Mouse (Mus musculus): Measurements from ENCODE around the gene Clta. TPM values are rescaled to one million over a fixed set of nuclear protein-coding genes. Genes with fewer than 3 reads are reported as not detected.

Gene Clta
- polyA plus RNA-seq, 1 experiment from 2014 or later = 343 TPM

DNA sequence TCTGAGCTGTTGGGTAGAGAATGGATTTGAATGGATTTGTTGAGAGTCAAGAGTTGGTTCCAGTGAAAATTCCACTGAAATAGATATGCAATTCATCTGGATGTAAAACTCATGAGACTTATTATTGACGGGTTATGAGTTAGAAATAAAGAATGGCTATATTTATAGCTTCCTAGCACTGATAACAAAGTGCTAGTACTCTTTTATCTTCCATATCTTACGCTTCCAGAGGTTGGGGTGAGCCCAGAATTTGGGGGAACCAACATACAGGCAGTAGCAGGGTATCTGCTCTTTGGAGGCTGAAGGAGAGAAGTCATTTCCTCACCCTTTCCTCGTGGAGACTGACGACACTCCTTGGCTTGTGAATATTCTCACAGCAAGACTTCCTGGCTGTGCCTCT, 70.2 kb downstream of the Clta start:
- 0 out of 2 replicates have a peak, but pooled peaks cover 5% of the 10 kb centered on the region for H3K4me1 ChIP-seq (replicated peaks; ENCODE audit: control insufficient read depth, insufficient read depth, low read length)
- no peaks in the 10 kb centered on the region for H3K27me3 ChIP-seq (replicated peaks; ENCODE audit: control insufficient read depth, insufficient read depth, low read length)
- no peak for ATAC-seq
- TF ChIP-seq CTCF (IDR thresholded peaks at IDR 0.05; ENCODE audit: low read depth) = no peak
- no peak overlapping the region for H3K9ac ChIP-seq (ENCODE audit: low read depth, low read length)
- no peaks in the 10 kb centered on the region for H3K36me3 ChIP-seq (ENCODE audit: control insufficient read depth, insufficient read depth)
- no peak overlapping the region for H3K27ac ChIP-seq (ENCODE audit: low read depth, low read length)
- no peaks in the 10 kb centered on the region for H3K9me3 ChIP-seq (ENCODE audit: control insufficient read depth)
- 71% methylated on average over 4 of the region's 4 CpGs for WGBS
- no peak overlapping the region for H3K4me3 ChIP-seq (ENCODE audit: low read depth, low read length)
- no peak overlapping the region for H3K4me2 ChIP-seq (replicated peaks; ENCODE audit: low read depth)

DNA sequence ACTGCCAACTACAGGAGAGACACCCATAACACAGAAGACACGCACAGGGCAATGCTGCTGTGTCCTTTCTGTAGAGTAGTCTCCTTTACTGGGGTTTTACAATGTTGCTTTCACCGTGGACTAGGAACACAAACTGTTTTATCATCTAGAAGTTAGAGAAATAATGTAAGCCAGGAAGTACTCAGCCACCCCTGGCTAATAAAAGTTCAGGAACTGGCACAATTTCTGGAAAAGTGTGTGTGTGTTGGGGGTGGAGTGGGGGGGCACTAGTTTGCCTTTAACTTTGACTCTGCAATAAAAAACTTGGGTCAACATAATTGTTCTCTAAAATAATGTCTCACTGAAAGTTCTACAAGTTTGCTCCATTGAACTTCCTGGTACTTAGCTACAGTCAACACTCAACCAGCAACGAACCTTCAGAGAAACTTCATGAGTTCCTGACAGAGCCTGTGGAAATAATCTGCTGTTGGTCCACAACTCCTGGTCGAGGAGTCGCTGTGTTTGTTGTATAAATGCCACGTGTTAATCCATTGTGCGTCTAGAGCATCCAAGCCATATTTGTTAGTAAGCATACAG, 74.2 kb downstream of the Clta start:
- TF ChIP-seq CTCF (IDR thresholded peaks at IDR 0.05; ENCODE audit: low read depth) = 0 out of 2 replicates have a peak, but pooled peaks have one; percentile 26
- no peak overlapping the region for H3K27ac ChIP-seq (ENCODE audit: low read depth, low read length)
- ATAC-seq = peak; percentile 47; the same call in 1 of the 2 replicates
- no peak overlapping the region for H3K4me3 ChIP-seq (ENCODE audit: low read depth, low read length)
- no peak overlapping the region for H3K9ac ChIP-seq (ENCODE audit: low read depth, low read length)
- no peaks in the 10 kb centered on the region for H3K27me3 ChIP-seq (replicated peaks; ENCODE audit: control insufficient read depth, insufficient read depth, low read length)
- no peaks in the 10 kb centered on the region for H3K36me3 ChIP-seq (ENCODE audit: control insufficient read depth, insufficient read depth)
- 59% methylated on average over 7 of the region's 7 CpGs for WGBS
- H3K4me2 ChIP-seq (replicated peaks; ENCODE audit: low read depth) = no peak overlapping the region
- H3K9me3 ChIP-seq (ENCODE audit: control insufficient read depth) = no peaks in the 10 kb centered on the region
- no peaks in the 10 kb centered on the region for H3K4me1 ChIP-seq (replicated peaks; ENCODE audit: control insufficient read depth, insufficient read depth, low read length)

Other genes starting within 250 kb of the Clta start
- gene Olfr159, start 233.4 kb upstream of the Clta start, polyA plus RNA-seq (2015; fragmentation: Nextera tagmentation; extraction: Ambion mirVana) = not detected in 2 replicates
- not detected in 2 replicates for gene Olfr156, start 180.6 kb upstream of the Clta start, polyA plus RNA-seq (2015; fragmentation: Nextera tagmentation; extraction: Ambion mirVana)
- not detected in 2 replicates for gene Olfr157, start 164.3 kb upstream of the Clta start, polyA plus RNA-seq (2015; fragmentation: Nextera tagmentation; extraction: Ambion mirVana)
- not detected in 2 replicates for gene Olfr155, start 152.9 kb upstream of the Clta start, polyA plus RNA-seq (2015; fragmentation: Nextera tagmentation; extraction: Ambion mirVana)
- 5.7 and 5.9 TPM in 2 replicates for gene Reck, start 128.9 kb upstream of the Clta start, polyA plus RNA-seq (2015; fragmentation: Nextera tagmentation; extraction: Ambion mirVana)
- gene Glipr2, start 47.1 kb upstream of the Clta start, polyA plus RNA-seq (2015; fragmentation: Nextera tagmentation; extraction: Ambion mirVana) = 25.2 and 26.8 TPM in 2 replicates
- gene Ccin, start 21.0 kb upstream of the Clta start, polyA plus RNA-seq (2015; fragmentation: Nextera tagmentation; extraction: Ambion mirVana) = not detected in 2 replicates
- gene Gne, start 79.7 kb downstream of the Clta start, polyA plus RNA-seq (2015; fragmentation: Nextera tagmentation; extraction: Ambion mirVana) = 22.2 and 30.4 TPM in 2 replicates
- 6.0 and 6.5 TPM in 2 replicates for gene Rnf38, start 229.3 kb downstream of the Clta start, polyA plus RNA-seq (2015; fragmentation: Nextera tagmentation; extraction: Ambion mirVana)

Measured in intestine, postnatal 0 days (tissue).